Mouse (Mus musculus) liver, adult 2 months (tissue): Measurements from ENCODE around the gene Hipk3.

Source experiments
- CTCF ChIP-seq: fragments of 200-500 bp; IDR thresholded peaks from 2 replicates; pipeline ENCODE4 v1.5.1; 2011; ENCODE audit warnings: low read depth, low read length, control low read depth
- POLR2A ChIP-seq: fragments of 200-500 bp; IDR thresholded peaks from 2 replicates; pipeline ENCODE4 v1.6.1; 2011; ENCODE audit warnings: low read length, control low read depth; ENCODE audit not compliant: insufficient read depth; ENCODE audit errors: extremely low read depth

DNA sequence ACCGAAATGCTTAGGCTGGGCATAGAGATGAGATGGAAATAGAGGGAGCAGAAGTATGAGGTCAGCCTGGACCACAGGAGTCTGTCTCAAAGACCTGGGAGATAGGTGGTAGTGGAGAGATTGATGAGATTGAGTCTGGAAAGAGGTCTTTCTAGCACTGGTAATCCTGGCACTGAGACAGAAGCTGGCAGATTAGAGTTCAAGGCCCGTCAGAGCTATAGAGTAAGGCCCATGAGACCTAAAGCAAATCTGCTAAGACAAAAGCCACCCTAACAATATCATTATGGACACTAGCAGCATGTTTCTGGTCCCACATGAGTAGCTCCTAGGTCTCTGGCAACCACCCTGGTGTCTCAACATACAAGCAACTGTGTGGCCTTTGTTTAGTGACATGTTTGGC, 4.4 kb downstream of the Hipk3 start:
- no peak for TF ChIP-seq CTCF
- no peak for TF ChIP-seq POLR2A
